In genomic region chr7:97427778-97428420, GRCm38 (mm10) we compare ENCODE assay signal across 11 mouse cellular contexts. TPM values are rescaled to one million over a fixed set of nuclear protein-coding genes. Genes with fewer than 3 reads are reported as not detected.
A peak's percentile ranks its signal among the peaks of the same experiment; 100 is the strongest.
DNase-seq lines count a peak whose midpoint lies in the region; ATAC-seq and TF ChIP-seq lines count a peak whose summit lies in the region.
"Had no signal": no experiment of that assay in that cellular context is flagged by ENCODE, and none has a peak within 500 bp of the region (broad histone marks: within the 10 kb centered on the region; RNA-seq: fewer than 3 reads in every experiment).

No protein-coding gene starts in this region.

- no peak overlapping the region for H3K4me3 ChIP-seq in intestine, postnatal 0 days (ENCODE audit: low read depth, low read length)
- H3K4me3 ChIP-seq in intestine, embryonic 16.5 days (ENCODE audit: low read length): no peak overlapping the region
- no peak overlapping the region for H3K4me3 ChIP-seq in testis, adult 2 months (ENCODE audit: control insufficient read depth, low read depth, low read length)
- H3K4me3 ChIP-seq in midbrain, embryonic 16.5 days (ENCODE audit: low read depth, low read length): no peak overlapping the region
- H3K4me3 ChIP-seq: neural tube, embryonic 12.5 days had no signal

- ATAC-seq in intestine, postnatal 0 days: no peak
- ATAC-seq in intestine, embryonic 16.5 days: no peak
- no peak for ATAC-seq in midbrain, embryonic 16.5 days

- H3K4me1 ChIP-seq in intestine, postnatal 0 days (replicated peaks; ENCODE audit: control insufficient read depth, insufficient read depth, low read length): no peaks in the 10 kb centered on the region
- peaks cover 11% of the 10 kb centered on the region for H3K4me1 ChIP-seq in intestine, embryonic 16.5 days (ENCODE audit: control insufficient read depth, insufficient read depth, low read length)
- H3K4me1 ChIP-seq in testis, adult 2 months (ENCODE audit: control insufficient read depth, insufficient read depth, low read length): peaks cover 4% of the 10 kb centered on the region; the same call in 1 of the 2 replicates
- peaks cover 10% of the 10 kb centered on the region for H3K4me1 ChIP-seq in midbrain, embryonic 16.5 days (ENCODE audit: control insufficient read depth, insufficient read depth, low read length)

- no peaks in the 10 kb centered on the region for H3K36me3 ChIP-seq in intestine, postnatal 0 days (ENCODE audit: control insufficient read depth, insufficient read depth)
- H3K36me3 ChIP-seq in intestine, embryonic 16.5 days (ENCODE audit: control insufficient read depth, insufficient read depth, low read length): no peaks in the 10 kb centered on the region
- no peaks in the 10 kb centered on the region for H3K36me3 ChIP-seq in testis, adult 2 months (ENCODE audit: control insufficient read depth, insufficient read depth, low read length)
- no peaks in the 10 kb centered on the region for H3K36me3 ChIP-seq in midbrain, embryonic 16.5 days (ENCODE audit: control insufficient read depth, insufficient read depth, low read length)
- H3K36me3 ChIP-seq: neural tube, embryonic 12.5 days had no signal

- H3K27ac ChIP-seq in intestine, postnatal 0 days (ENCODE audit: low read depth, low read length): no peak overlapping the region
- no peak overlapping the region for H3K27ac ChIP-seq in intestine, embryonic 16.5 days (ENCODE audit: low read length)
- H3K27ac ChIP-seq in testis, adult 2 months (ENCODE audit: control insufficient read depth, insufficient read depth, low read depth, low read length): peak overlapping the region; percentile 10; the same call in 1 of the 2 replicates
- H3K27ac ChIP-seq in midbrain, embryonic 16.5 days (ENCODE audit: low read length): no peak overlapping the region
- H3K27ac ChIP-seq: neural tube, embryonic 12.5 days had no signal

- no peak for DNase-seq in testis, postnatal 10 days (ENCODE audit: low spot score)
- DNase-seq in cerebellum, postnatal 10 days: peak; percentile 89 to 93
- DNase-seq in thymus, postnatal 0 days (ENCODE audit: low spot score): no peak
- DNase-seq in thymus, postnatal 25 days: no peak
- DNase-seq: kidney, postnatal 10 days; thymus, adult 18-20 months had no signal

- TF ChIP-seq CTCF in intestine, postnatal 0 days (IDR thresholded peaks at IDR 0.05; ENCODE audit: low read depth): peak; percentile 27; the same call in 1 of the 2 replicates
- TF ChIP-seq CTCF in testis, adult 2 months (IDR thresholded peaks at IDR 0.05; ENCODE audit: control insufficient read depth, insufficient read depth, insufficient replicate concordance, low read depth, low read length): no peak

- H3K4me2 ChIP-seq in intestine, postnatal 0 days (replicated peaks; ENCODE audit: low read depth): no peak overlapping the region
- H3K4me2 ChIP-seq in intestine, embryonic 16.5 days (ENCODE audit: low read depth, low read length): no peak overlapping the region
- H3K4me2 ChIP-seq in midbrain, embryonic 16.5 days (ENCODE audit: low read length): no peak overlapping the region
- H3K4me2 ChIP-seq: neural tube, embryonic 12.5 days had no signal

- WGBS in intestine, postnatal 0 days: 69% methylated on average over 5 of the region's 5 CpGs
- WGBS in intestine, embryonic 16.5 days: 76% methylated on average over 5 of the region's 5 CpGs
- 82% methylated on average over 5 of the region's 5 CpGs for WGBS in midbrain, embryonic 16.5 days

- H3K9me3 ChIP-seq in intestine, postnatal 0 days (ENCODE audit: control insufficient read depth): no peaks in the 10 kb centered on the region
- no peaks in the 10 kb centered on the region for H3K9me3 ChIP-seq in intestine, embryonic 16.5 days (ENCODE audit: control insufficient read depth, low read length)
- H3K9me3 ChIP-seq in midbrain, embryonic 16.5 days (replicated peaks; ENCODE audit: control insufficient read depth, low read length, poor library complexity, severe bottlenecking): no peaks in the 10 kb centered on the region
- H3K9me3 ChIP-seq: neural tube, embryonic 12.5 days had no signal

- no peak for TF ChIP-seq POLR2A in testis, adult 2 months (IDR thresholded peaks at IDR 0.05; ENCODE audit: control insufficient read depth, low read depth, low read length)

- H3K27me3 ChIP-seq in intestine, postnatal 0 days (replicated peaks; ENCODE audit: control insufficient read depth, insufficient read depth, low read length): no peaks in the 10 kb centered on the region
- H3K27me3 ChIP-seq in intestine, embryonic 16.5 days (replicated peaks; ENCODE audit: control insufficient read depth, insufficient read depth, low read length): no peaks in the 10 kb centered on the region
- no peaks in the 10 kb centered on the region for H3K27me3 ChIP-seq in testis, adult 2 months (ENCODE audit: control insufficient read depth, insufficient read depth, low read length)
- no peaks in the 10 kb centered on the region for H3K27me3 ChIP-seq in midbrain, embryonic 16.5 days (ENCODE audit: control insufficient read depth, insufficient read depth, low read depth, low read length)
- H3K27me3 ChIP-seq: neural tube, embryonic 12.5 days had no signal

- no peak overlapping the region for H3K9ac ChIP-seq in intestine, postnatal 0 days (ENCODE audit: low read depth, low read length)
- no peak overlapping the region for H3K9ac ChIP-seq in intestine, embryonic 16.5 days (ENCODE audit: low read depth, low read length)
- no peak overlapping the region for H3K9ac ChIP-seq in midbrain, embryonic 16.5 days (ENCODE audit: low read depth, low read length)
- H3K9ac ChIP-seq: neural tube, embryonic 12.5 days had no signal

RNA-seq across cellular contexts. Expression of gene Thrsp, which starts 10.4 kb away (rescaled TPM):
- 1.6 and 2.4 TPM in 2 replicates for polyA plus RNA-seq in intestine, postnatal 0 days (2015; fragmentation: Nextera tagmentation; extraction: Ambion mirVana)
- polyA plus RNA-seq in intestine, embryonic 16.5 days (2015; fragmentation: Nextera tagmentation; extraction: Ambion mirVana): 0.40 and 0.45 TPM in 2 replicates
- polyA plus RNA-seq in testis, adult 2 months (2012; rRNA removed): 3.6 and 4.1 TPM in 2 replicates
- 3.2 and 3.4 TPM in 2 replicates for polyA plus RNA-seq in thymus, postnatal 0 days (2015; fragmentation: Nextera tagmentation; extraction: Ambion mirVana)
- 1.7 and 2.3 TPM in 2 replicates for polyA plus RNA-seq in midbrain, embryonic 16.5 days (2015; fragmentation: Nextera tagmentation; extraction: Ambion mirVana)

RNA-seq across cellular contexts. Expression of gene Kctd14, which starts 23.2 kb away (rescaled TPM):
- 4.8 and 5.3 TPM in 2 replicates for polyA plus RNA-seq in intestine, postnatal 0 days (2015; fragmentation: Nextera tagmentation; extraction: Ambion mirVana)
- 6.8 and 7.3 TPM in 2 replicates for polyA plus RNA-seq in intestine, embryonic 16.5 days (2015; fragmentation: Nextera tagmentation; extraction: Ambion mirVana)
- 8.8 and 12.2 TPM in 2 replicates for polyA plus RNA-seq in testis, adult 2 months (2012; rRNA removed)
- polyA plus RNA-seq in thymus, postnatal 0 days (2015; fragmentation: Nextera tagmentation; extraction: Ambion mirVana): 2.0 and 2.3 TPM in 2 replicates
- 1.2 and 1.6 TPM in 2 replicates for polyA plus RNA-seq in midbrain, embryonic 16.5 days (2015; fragmentation: Nextera tagmentation; extraction: Ambion mirVana)

RNA-seq across cellular contexts. Expression of gene Ndufc2, which starts 28.1 kb away (rescaled TPM):
- 517 and 549 TPM in 2 replicates for polyA plus RNA-seq in intestine, postnatal 0 days (2015; fragmentation: Nextera tagmentation; extraction: Ambion mirVana)
- polyA plus RNA-seq in intestine, embryonic 16.5 days (2015; fragmentation: Nextera tagmentation; extraction: Ambion mirVana): 377 and 385 TPM in 2 replicates
- 46.2 and 81.2 TPM in 2 replicates for polyA plus RNA-seq in testis, adult 2 months (2012; rRNA removed)
- polyA plus RNA-seq in thymus, postnatal 0 days (2015; fragmentation: Nextera tagmentation; extraction: Ambion mirVana): 485 and 514 TPM in 2 replicates
- 426 and 456 TPM in 2 replicates for polyA plus RNA-seq in midbrain, embryonic 16.5 days (2015; fragmentation: Nextera tagmentation; extraction: Ambion mirVana)

RNA-seq across cellular contexts. Expression of gene Ints4, which starts 52.9 kb away (rescaled TPM):
- 14.3 and 15.9 TPM in 2 replicates for polyA plus RNA-seq in intestine, postnatal 0 days (2015; fragmentation: Nextera tagmentation; extraction: Ambion mirVana)
- 38.7 and 41.2 TPM in 2 replicates for polyA plus RNA-seq in intestine, embryonic 16.5 days (2015; fragmentation: Nextera tagmentation; extraction: Ambion mirVana)
- 69.6 and 78.9 TPM in 2 replicates for polyA plus RNA-seq in testis, adult 2 months (2012; rRNA removed)
- polyA plus RNA-seq in thymus, postnatal 0 days (2015; fragmentation: Nextera tagmentation; extraction: Ambion mirVana): 32.0 and 34.7 TPM in 2 replicates
- polyA plus RNA-seq in midbrain, embryonic 16.5 days (2015; fragmentation: Nextera tagmentation; extraction: Ambion mirVana): 35.5 and 36.5 TPM in 2 replicates

RNA-seq across cellular contexts. Expression of gene Alg8, which starts 56.5 kb away (rescaled TPM):
- polyA plus RNA-seq in intestine, postnatal 0 days (2015; fragmentation: Nextera tagmentation; extraction: Ambion mirVana): 14.5 and 15.7 TPM in 2 replicates
- polyA plus RNA-seq in intestine, embryonic 16.5 days (2015; fragmentation: Nextera tagmentation; extraction: Ambion mirVana): 51.3 and 55.7 TPM in 2 replicates
- polyA plus RNA-seq in testis, adult 2 months (2012; rRNA removed): 39.4 and 50.3 TPM in 2 replicates
- polyA plus RNA-seq in thymus, postnatal 0 days (2015; fragmentation: Nextera tagmentation; extraction: Ambion mirVana): 31.7 and 35.8 TPM in 2 replicates
- 12.3 and 12.7 TPM in 2 replicates for polyA plus RNA-seq in midbrain, embryonic 16.5 days (2015; fragmentation: Nextera tagmentation; extraction: Ambion mirVana)

Comparison
In these comparisons a context has a peak if more than half of its experiments do, and no peak if none do; other contexts are left out.
1. DNase-seq: peak in cerebellum, postnatal 10 days (2 of 2); none in testis, postnatal 10 days (single experiment), thymus, postnatal 0 days (single experiment) and thymus, postnatal 25 days (single experiment).